Mouse (Mus musculus): ENCODE results near the gene Bet1l. TPM values are rescaled to one million over a fixed set of nuclear protein-coding genes. Genes with fewer than 3 reads are reported as not detected.

Gene Bet1l
- total and polyA plus RNA-seq, 2 experiments from 2014 or later: 19.1 to 49.9 TPM

GRCm38 (mm10) chr7:140821653-140822329, 35.6 kb downstream of the Bet1l start, which contains the start of gene Zfp941:
TSS of gene Zfp941 (minus strand) at chr7:140822178.
- Histone ChIP-seq H3K9ac (replicated peaks; ENCODE audit: low read length, poor library complexity, severe bottlenecking) (peak within 1 kb of the TSS; percentile 86), H3K27me3 (ENCODE audit: insufficient read depth, low read length) (no peaks in the 10 kb centered on the region)

GRCm38 (mm10) chr7:140821305-140821652, 36.1 kb downstream of the Bet1l start:
- peak overlapping the region; percentile 57 for H3K4me2 ChIP-seq (ENCODE audit: low read depth, low read length, poor library complexity, severe bottlenecking)
- ATAC-seq (ENCODE audit: low FRiP score): peak; percentile 66; the same call in 1 of the 2 replicates
- H3K4me1 ChIP-seq (ENCODE audit: insufficient read depth, low read length): peaks cover 5% of the 10 kb centered on the region; the same call in 1 of the 2 replicates
- peak overlapping the region; percentile 86 for H3K9ac ChIP-seq (replicated peaks; ENCODE audit: low read length, poor library complexity, severe bottlenecking)
- H3K27ac ChIP-seq (ENCODE audit: low read depth, low read length): peak overlapping the region; percentile 98
- no peaks in the 10 kb centered on the region for H3K36me3 ChIP-seq (ENCODE audit: insufficient read depth, low read length)
- TF ChIP-seq CTCF (IDR thresholded peaks at IDR 0.05): no peak
- no peak for DNase-seq (ENCODE audit: low spot score)
- no peaks in the 10 kb centered on the region for H3K27me3 ChIP-seq (ENCODE audit: insufficient read depth, low read length)
- peak overlapping the region; percentile 71 for H3K4me3 ChIP-seq (ENCODE audit: low read depth, low read length)
- WGBS: 41% methylated on average over 5 of the region's 5 CpGs
- H3K9me3 ChIP-seq (ENCODE audit: low read length): no peaks in the 10 kb centered on the region

More at GRCm38 (mm10) chr7:140821653-140822329, 35.6 kb downstream of the Bet1l start, which contains the start of gene Zfp941:
- Histone ChIP-seq H3K27ac (ENCODE audit: low read depth, low read length) (peak within 1 kb of the TSS; percentile 98), H3K4me3 (ENCODE audit: low read depth, low read length) (peak within 1 kb of the TSS; percentile 71), H3K36me3 (ENCODE audit: insufficient read depth, low read length) (no peaks in the 10 kb centered on the region), H3K4me2 (ENCODE audit: low read depth, low read length, poor library complexity, severe bottlenecking) (peak within 1 kb of the TSS; percentile 57), H3K4me1 (ENCODE audit: insufficient read depth, low read length) (peaks cover 5% of the 10 kb centered on the region; the same call in 1 of the 2 replicates), H3K9me3 (ENCODE audit: low read length) (no peaks in the 10 kb centered on the region)
- ATAC-seq (ENCODE audit: low FRiP score): peak; percentile 93
- peak; percentile 94 for DNase-seq (ENCODE audit: low spot score)
- no peak for TF ChIP-seq CTCF (IDR thresholded peaks at IDR 0.05)
- WGBS: 2% methylated on average over 21 of the region's 21 CpGs

- Histone ChIP-seq H3K9me3 (ENCODE audit: low read length) (no peaks in the 10 kb centered on the region), H3K4me1 (ENCODE audit: insufficient read depth, low read length) (peaks cover 5% of the 10 kb centered on the region; the same call in 1 of the 2 replicates), H3K4me2 (ENCODE audit: low read depth, low read length, poor library complexity, severe bottlenecking) (peak overlapping the region; percentile 36), H3K9ac (replicated peaks; ENCODE audit: low read length, poor library complexity, severe bottlenecking) (no peak overlapping the region), H3K27me3 (ENCODE audit: insufficient read depth, low read length) (no peaks in the 10 kb centered on the region), H3K36me3 (ENCODE audit: insufficient read depth, low read length) (no peaks in the 10 kb centered on the region), H3K4me3 (ENCODE audit: low read depth, low read length) (no peak overlapping the region), H3K27ac (ENCODE audit: low read depth, low read length) (no peak overlapping the region)
- ATAC-seq (ENCODE audit: low FRiP score) (no peak), DNase-seq (ENCODE audit: low spot score) (peak; percentile 66)
- no peak for TF ChIP-seq CTCF (IDR thresholded peaks at IDR 0.05)
- WGBS: 66% methylated on average over 4 of the region's 4 CpGs
Observed at GRCm38 (mm10) chr7:140820173-140820572, 37.2 kb downstream of the Bet1l start.

- Histone ChIP-seq H3K36me3 (ENCODE audit: insufficient read depth, low read length) (peaks cover 30% of the 10 kb centered on the region), H3K4me3 (ENCODE audit: low read depth, low read length) (no peak overlapping the region), H3K4me2 (ENCODE audit: low read depth, low read length, poor library complexity, severe bottlenecking) (no peak overlapping the region), H3K27me3 (ENCODE audit: insufficient read depth, low read length) (no peaks in the 10 kb centered on the region), H3K4me1 (ENCODE audit: insufficient read depth, low read length) (peaks cover 5% of the 10 kb centered on the region; the same call in 1 of the 2 replicates), H3K27ac (ENCODE audit: low read depth, low read length) (no peak overlapping the region), H3K9ac (replicated peaks; ENCODE audit: low read length, poor library complexity, severe bottlenecking) (no peak overlapping the region), H3K9me3 (ENCODE audit: low read length) (no peaks in the 10 kb centered on the region)
- 90% methylated on average over 12 of the region's 12 CpGs for WGBS
- DNase-seq (ENCODE audit: low spot score): no peak
- TF ChIP-seq CTCF (IDR thresholded peaks at IDR 0.05): no peak
- no peak for ATAC-seq (ENCODE audit: low FRiP score)
Observed at GRCm38 (mm10) chr7:140812850-140813249, 44.5 kb downstream of the Bet1l start.

- DNase-seq (ENCODE audit: low spot score): peak; percentile 68
- H3K27ac ChIP-seq (ENCODE audit: low read depth, low read length): peak overlapping the region; percentile 44; the same call in 1 of the 2 replicates
Observed at GRCm38 (mm10) chr7:140811714-140812113, 45.7 kb downstream of the Bet1l start.

GRCm38 (mm10) chr7:140810496-140810895, 46.9 kb downstream of the Bet1l start:
- Histone ChIP-seq H3K4me2 (ENCODE audit: low read depth, low read length, poor library complexity, severe bottlenecking) (no peak overlapping the region), H3K9ac (replicated peaks; ENCODE audit: low read length, poor library complexity, severe bottlenecking) (no peak overlapping the region), H3K27ac (ENCODE audit: low read depth, low read length) (no peak overlapping the region), H3K36me3 (ENCODE audit: insufficient read depth, low read length) (peaks cover 38% of the 10 kb centered on the region), H3K27me3 (ENCODE audit: insufficient read depth, low read length) (no peaks in the 10 kb centered on the region), H3K4me3 (ENCODE audit: low read depth, low read length) (no peak overlapping the region), H3K9me3 (ENCODE audit: low read length) (no peaks in the 10 kb centered on the region), H3K4me1 (ENCODE audit: insufficient read depth, low read length) (no peaks in the 10 kb centered on the region)
- 91% methylated on average over 6 of the region's 6 CpGs for WGBS
- ATAC-seq (ENCODE audit: low FRiP score) (no peak), DNase-seq (ENCODE audit: low spot score) (no peak)
- TF ChIP-seq CTCF (IDR thresholded peaks at IDR 0.05): peak; percentile 50

More at GRCm38 (mm10) chr7:140811714-140812113, 45.7 kb downstream of the Bet1l start:
- Histone ChIP-seq H3K4me3 (ENCODE audit: low read depth, low read length) (no peak overlapping the region), H3K9me3 (ENCODE audit: low read length) (no peaks in the 10 kb centered on the region), H3K27me3 (ENCODE audit: insufficient read depth, low read length) (no peaks in the 10 kb centered on the region), H3K9ac (replicated peaks; ENCODE audit: low read length, poor library complexity, severe bottlenecking) (no peak overlapping the region), H3K4me1 (ENCODE audit: insufficient read depth, low read length) (no peaks in the 10 kb centered on the region), H3K36me3 (ENCODE audit: insufficient read depth, low read length) (peaks cover 36% of the 10 kb centered on the region), H3K4me2 (ENCODE audit: low read depth, low read length, poor library complexity, severe bottlenecking) (no peak overlapping the region)
- no peak for TF ChIP-seq CTCF (IDR thresholded peaks at IDR 0.05)
- ATAC-seq (ENCODE audit: low FRiP score): no peak
- 65% methylated on average over 13 of the region's 13 CpGs for WGBS
